Mouse (Mus musculus): Measurements from ENCODE around the gene Gm2431. TPM values are rescaled to one million over a fixed set of nuclear protein-coding genes. Genes with fewer than 3 reads are reported as not detected.
"Not testable (repeated sequence)": the region's sequence is repeated elsewhere in the genome, so short reads cannot be mapped to it uniquely, and the experiment has no call there.

Gene Gm2431
- polyA plus RNA-seq (2012; rRNA removed) (not detected in 2 replicates), polyA plus RNA-seq (2014; fragmentation: Nextera tagmentation; extraction: Ambion mirVana) (not detected in 2 replicates)

GRCm38 (mm10) chr7:142258254-142258653 is at the start of gene Gm2431:
TSS of gene Gm2431 (minus strand) at chr7:142258354.
- H3K36me3 ChIP-seq (replicated peaks; ENCODE audit: control insufficient read depth, insufficient read depth, low read depth); H3K27me3 ChIP-seq (ENCODE audit: control insufficient read depth, insufficient read depth, low read length); DNase-seq (ENCODE audit: low read depth in 3 of 3, low spot score in 3 of 3); H3K9me3 ChIP-seq (ENCODE audit: control insufficient read depth, low read length); H3K4me1 ChIP-seq (replicated peaks; ENCODE audit: control insufficient read depth in 2 of 2, insufficient read depth in 2 of 2, low read length in 1 of 2); ATAC-seq (ENCODE audit: insufficient read depth); H3K4me3 ChIP-seq (ENCODE audit: insufficient read depth in 1 of 2, low read depth in 2 of 2, low read length in 2 of 2); H3K27ac ChIP-seq; H3K4me2 ChIP-seq (ENCODE audit: low read depth); H3K9ac ChIP-seq (replicated peaks): not testable (repeated sequence)
- 10% methylated on average over 1 of the region's 1 CpGs for WGBS (ENCODE audit: insufficient replicate concordance)

GRCm38 (mm10) chr7:142303929-142304328 is 45.8 kb upstream of the Gm2431 start:
- not testable (repeated sequence) for H3K4me1 ChIP-seq (replicated peaks; ENCODE audit: control insufficient read depth in 2 of 2, insufficient read depth in 2 of 2, low read length in 1 of 2); H3K27ac ChIP-seq; H3K4me3 ChIP-seq (ENCODE audit: insufficient read depth in 1 of 2, low read depth in 2 of 2, low read length in 2 of 2); H3K36me3 ChIP-seq (replicated peaks; ENCODE audit: control insufficient read depth, insufficient read depth, low read depth); H3K4me2 ChIP-seq (ENCODE audit: low read depth); H3K9me3 ChIP-seq (ENCODE audit: control insufficient read depth, low read length); H3K27me3 ChIP-seq (ENCODE audit: control insufficient read depth, insufficient read depth, low read length); DNase-seq (ENCODE audit: low read depth in 3 of 3, low spot score in 3 of 3); H3K9ac ChIP-seq (replicated peaks); ATAC-seq (ENCODE audit: insufficient read depth)
- 88% methylated on average over 1 of the region's 1 CpGs for WGBS (ENCODE audit: insufficient replicate concordance)

GRCm38 (mm10) chr7:142303249-142303648 is 45.1 kb upstream of the Gm2431 start, which contains the start of gene Krtap5-4:
TSS of gene Krtap5-4 (plus strand) at chr7:142303549.
- 11% methylated on average over 3 of the region's 3 CpGs for WGBS (ENCODE audit: insufficient replicate concordance)

GRCm38 (mm10) chr7:142297018-142297417 is 38.9 kb upstream of the Gm2431 start, which contains the start of gene Krtap5-1:
TSS of gene Krtap5-1 (minus strand) at chr7:142297118.
- not testable (repeated sequence) for H3K36me3 ChIP-seq (replicated peaks; ENCODE audit: control insufficient read depth, insufficient read depth, low read depth); H3K4me2 ChIP-seq (ENCODE audit: low read depth); H3K4me3 ChIP-seq (ENCODE audit: insufficient read depth in 1 of 2, low read depth in 2 of 2, low read length in 2 of 2); H3K9ac ChIP-seq (replicated peaks); DNase-seq (ENCODE audit: low read depth in 3 of 3, low spot score in 3 of 3); H3K9me3 ChIP-seq (ENCODE audit: control insufficient read depth, low read length); ATAC-seq (ENCODE audit: insufficient read depth); H3K27me3 ChIP-seq (ENCODE audit: control insufficient read depth, insufficient read depth, low read length); H3K4me1 ChIP-seq (replicated peaks; ENCODE audit: control insufficient read depth in 2 of 2, insufficient read depth in 2 of 2, low read length in 1 of 2); H3K27ac ChIP-seq

More at GRCm38 (mm10) chr7:142303249-142303648, 45.1 kb upstream of the Gm2431 start, which contains the start of gene Krtap5-4:
- Histone ChIP-seq H3K27ac (no peak within 1 kb of the TSS), H3K4me3 (ENCODE audit: insufficient read depth in 1 of 2, low read depth in 2 of 2, low read length in 2 of 2) (no peak within 1 kb of the TSS), H3K9ac (replicated peaks) (no peak within 1 kb of the TSS), H3K27me3 (ENCODE audit: control insufficient read depth, insufficient read depth, low read length) (no peaks in the 10 kb centered on the region), H3K9me3 (ENCODE audit: control insufficient read depth, low read length) (no peaks in the 10 kb centered on the region), H3K36me3 (replicated peaks; ENCODE audit: control insufficient read depth, insufficient read depth, low read depth) (no peaks in the 10 kb centered on the region), H3K4me2 (ENCODE audit: low read depth) (no peak within 1 kb of the TSS), H3K4me1 (replicated peaks; ENCODE audit: control insufficient read depth in 2 of 2, insufficient read depth in 2 of 2, low read length in 1 of 2) (no peaks in the 10 kb centered on the region)
- no peak for TF ChIP-seq EP300 (IDR thresholded peaks at IDR 0.05; ENCODE audit: low read depth)
- TF ChIP-seq CTCF (IDR thresholded peaks at IDR 0.05; ENCODE audit: low read depth): no peak
- DNase-seq (ENCODE audit: low read depth in 3 of 3, low spot score in 3 of 3) (no peak), ATAC-seq (ENCODE audit: insufficient read depth) (no peak)

GRCm38 (mm10) chr7:142296108-142296507 is 38.0 kb upstream of the Gm2431 start:
- H3K27me3 ChIP-seq (ENCODE audit: control insufficient read depth, insufficient read depth, low read length); H3K9me3 ChIP-seq (ENCODE audit: control insufficient read depth, low read length); ATAC-seq (ENCODE audit: insufficient read depth); H3K4me3 ChIP-seq (ENCODE audit: insufficient read depth in 1 of 2, low read depth in 2 of 2, low read length in 2 of 2); H3K36me3 ChIP-seq (replicated peaks; ENCODE audit: control insufficient read depth, insufficient read depth, low read depth); H3K4me2 ChIP-seq (ENCODE audit: low read depth); H3K4me1 ChIP-seq (replicated peaks; ENCODE audit: control insufficient read depth in 2 of 2, insufficient read depth in 2 of 2, low read length in 1 of 2); H3K9ac ChIP-seq (replicated peaks); DNase-seq (ENCODE audit: low read depth in 3 of 3, low spot score in 3 of 3); H3K27ac ChIP-seq: not testable (repeated sequence)
- WGBS (ENCODE audit: insufficient replicate concordance): 13% methylated on average over 4 of the region's 4 CpGs

- ATAC-seq (ENCODE audit: insufficient read depth): no peak
- no peak for DNase-seq (ENCODE audit: low read depth in 3 of 3, low spot score in 3 of 3)
- H3K9me3 ChIP-seq (ENCODE audit: control insufficient read depth, low read length): no peaks in the 10 kb centered on the region
- no peak overlapping the region for H3K4me3 ChIP-seq (ENCODE audit: insufficient read depth in 1 of 2, low read depth in 2 of 2, low read length in 2 of 2)
- no peaks in the 10 kb centered on the region for H3K4me1 ChIP-seq (replicated peaks; ENCODE audit: control insufficient read depth in 2 of 2, insufficient read depth in 2 of 2, low read length in 1 of 2)
- H3K36me3 ChIP-seq (replicated peaks; ENCODE audit: control insufficient read depth, insufficient read depth, low read depth): no peaks in the 10 kb centered on the region
- H3K27ac ChIP-seq: no peak overlapping the region
- no peak overlapping the region for H3K4me2 ChIP-seq (ENCODE audit: low read depth)
- no peaks in the 10 kb centered on the region for H3K27me3 ChIP-seq (ENCODE audit: control insufficient read depth, insufficient read depth, low read length)
- no peak overlapping the region for H3K9ac ChIP-seq (replicated peaks)
- TF ChIP-seq CTCF (IDR thresholded peaks at IDR 0.05; ENCODE audit: low read depth) (0 out of 2 replicates have a peak, but pooled peaks have one; percentile 21), EP300 (IDR thresholded peaks at IDR 0.05; ENCODE audit: low read depth) (no peak)
These were observed 37.3 kb upstream of the Gm2431 start for GRCm38 (mm10) chr7:142295418-142295817.

All from liver, embryonic 14.5 days (tissue).